Mouse (Mus musculus) forebrain, embryonic 11.5 days (tissue): ENCODE results near the gene Glb1. TPM values are rescaled to one million over a fixed set of nuclear protein-coding genes. Genes with fewer than 3 reads are reported as not detected.

Experiments
- ATAC-seq: fragments of 200-750 bp; cut with Nextera tagmentation; replicated peaks from 2 replicates; pipeline ENCODE4 v1.8.0; 2017; ENCODE audit warnings: moderate TSS enrichment; ENCODE audit not compliant: low FRiP score
- DNase-seq: peaks from one replicate; pipeline ENCODE4 v3.0.0-alpha.2; 2017; ENCODE audit warnings: low spot score
- H3K27ac ChIP-seq: fragments of 300-500 bp; sonication (generic); 2 replicates; pipeline ENCODE4 v1.5.1; 2014; ENCODE audit warnings: low read depth, low read length
- H3K27me3 ChIP-seq: fragments of 300-500 bp; sonication (generic); 2 replicates; pipeline ENCODE4 v1.6.1; 2014; ENCODE audit warnings: mild to moderate bottlenecking, low read length, mixed read lengths; ENCODE audit not compliant: control insufficient read depth, insufficient read depth
- H3K36me3 ChIP-seq: fragments of 300-500 bp; sonication (generic); 2 replicates; pipeline ENCODE4 v1.6.1; 2014; ENCODE audit warnings: mild to moderate bottlenecking, low read length, moderate library complexity, mixed read lengths; ENCODE audit not compliant: control insufficient read depth, insufficient read depth
- H3K4me1 ChIP-seq: fragments of 300-500 bp; sonication (generic); replicated peaks from 2 replicates; pipeline ENCODE4 v1.6.1; 2014; ENCODE audit warnings: low read length, mixed read lengths; ENCODE audit not compliant: control insufficient read depth, insufficient read depth
- H3K4me2 ChIP-seq: fragments of 300-500 bp; sonication (generic); 2 replicates; pipeline ENCODE4 v1.6.1; 2014; ENCODE audit warnings: low read depth, mild to moderate bottlenecking, low read length, moderate library complexity, mixed read lengths; ENCODE audit not compliant: severe bottlenecking
- H3K4me3 ChIP-seq: fragments of 300-500 bp; sonication (generic); 2 replicates; pipeline ENCODE4 v1.5.1; 2014; ENCODE audit warnings: low read depth, low read length
- H3K9ac ChIP-seq: fragments of 300-500 bp; sonication (generic); 2 replicates; pipeline ENCODE4 v1.6.1; 2014; ENCODE audit warnings: low read length
- H3K9me3 ChIP-seq: fragments of 300-500 bp; sonication (generic); 2 replicates; pipeline ENCODE4 v1.6.1; 2016; ENCODE audit warnings: low read length, mixed read lengths; ENCODE audit not compliant: control insufficient read depth
- WGBS: fragments of 180-500 bp; shearing (Covaris S2); extraction: QIAGEN DNeasy Blood & Tissue Kit; methylation state at CpG from one replicate; pipeline ENCODE4 v1.1.7; 2014; 5-methylcytosine and 5-hydroxymethylcytosine counted together
- polyA plus RNA-seq: library from polyadenylated mRNA; unstranded; fragments of >200 nt; fragmentation: Nextera tagmentation; extraction: Ambion mirVana; gene quantifications from 2 replicates; pipeline ENCODE4 v1.2.1, GENCODE M21; 2014

Gene Glb1
- polyA plus RNA-seq, 1 experiment from 2014 or later = 21.6 TPM

- ATAC-seq = no peak
These were observed 20.2 kb downstream of the Glb1 start for GRCm38 (mm10) chr9:114421045-114421444.

GRCm38 (mm10) chr9:114421797-114422196 lies 20.9 kb downstream of the Glb1 start:
- Histone ChIP-seq H3K27ac (no peak overlapping the region), H3K36me3 (peaks cover 3% of the 10 kb centered on the region; the same call in 1 of the 2 replicates), H3K9me3 (peaks cover 4% of the 10 kb centered on the region; the same call in 1 of the 2 replicates), H3K4me3 (no peak overlapping the region), H3K4me2 (no peak overlapping the region), H3K9ac (no peak overlapping the region), H3K4me1 (no peaks in the 10 kb centered on the region), H3K27me3 (no peaks in the 10 kb centered on the region)
- no peak for ATAC-seq
- DNase-seq = no peak
- WGBS = 95% methylated on average over 7 of the region's 7 CpGs

More at GRCm38 (mm10) chr9:114421045-114421444, 20.2 kb downstream of the Glb1 start:
- H3K4me3 ChIP-seq = no peak overlapping the region
- 77% methylated on average over 3 of the region's 3 CpGs for WGBS
- peaks cover 3% of the 10 kb centered on the region; the same call in 1 of the 2 replicates for H3K36me3 ChIP-seq
- no peak for DNase-seq
- peaks cover 4% of the 10 kb centered on the region; the same call in 1 of the 2 replicates for H3K9me3 ChIP-seq
- no peak overlapping the region for H3K4me2 ChIP-seq
- no peak overlapping the region for H3K27ac ChIP-seq
- H3K9ac ChIP-seq = no peak overlapping the region
- H3K27me3 ChIP-seq = no peaks in the 10 kb centered on the region
- H3K4me1 ChIP-seq = no peaks in the 10 kb centered on the region

GRCm38 (mm10) chr9:114425576-114425975 lies 24.7 kb downstream of the Glb1 start:
- 94% methylated on average over 5 of the region's 5 CpGs for WGBS
- Histone ChIP-seq H3K36me3 (peaks cover 3% of the 10 kb centered on the region; the same call in 1 of the 2 replicates), H3K4me3 (no peak overlapping the region), H3K4me2 (no peak overlapping the region), H3K4me1 (no peaks in the 10 kb centered on the region), H3K9me3 (peaks cover 4% of the 10 kb centered on the region; the same call in 1 of the 2 replicates), H3K27me3 (no peaks in the 10 kb centered on the region), H3K9ac (no peak overlapping the region), H3K27ac (no peak overlapping the region)
- ATAC-seq (no peak), DNase-seq (no peak)

GRCm38 (mm10) chr9:114426201-114426600 lies 25.3 kb downstream of the Glb1 start:
- H3K9me3 ChIP-seq = peaks cover 4% of the 10 kb centered on the region; the same call in 1 of the 2 replicates
- WGBS = 90% methylated on average over 5 of the region's 5 CpGs
- DNase-seq = no peak
- H3K4me2 ChIP-seq = no peak overlapping the region
- no peaks in the 10 kb centered on the region for H3K4me1 ChIP-seq
- no peaks in the 10 kb centered on the region for H3K27me3 ChIP-seq
- H3K9ac ChIP-seq = no peak overlapping the region
- H3K27ac ChIP-seq = no peak overlapping the region
- H3K4me3 ChIP-seq = no peak overlapping the region
- ATAC-seq = no peak
- peaks cover 3% of the 10 kb centered on the region; the same call in 1 of the 2 replicates for H3K36me3 ChIP-seq

- 93% methylated on average over 8 of the region's 8 CpGs for WGBS
- Histone ChIP-seq H3K9me3 (peaks cover 4% of the 10 kb centered on the region; the same call in 1 of the 2 replicates), H3K4me1 (no peaks in the 10 kb centered on the region), H3K4me2 (no peak overlapping the region), H3K27me3 (no peaks in the 10 kb centered on the region), H3K36me3 (peaks cover 3% of the 10 kb centered on the region; the same call in 1 of the 2 replicates), H3K4me3 (no peak overlapping the region), H3K9ac (no peak overlapping the region), H3K27ac (no peak overlapping the region)
- no peak for DNase-seq
- no peak for ATAC-seq
These were observed 26.5 kb downstream of the Glb1 start for GRCm38 (mm10) chr9:114427425-114427824.

- no peaks in the 10 kb centered on the region for H3K4me1 ChIP-seq
- peaks cover 3% of the 10 kb centered on the region; the same call in 1 of the 2 replicates for H3K36me3 ChIP-seq
- ATAC-seq (no peak), DNase-seq (no peak)
- H3K9ac ChIP-seq = no peak overlapping the region
- H3K9me3 ChIP-seq = peaks cover 4% of the 10 kb centered on the region; the same call in 1 of the 2 replicates
- H3K27me3 ChIP-seq = no peaks in the 10 kb centered on the region
- H3K27ac ChIP-seq = no peak overlapping the region
- H3K4me3 ChIP-seq = no peak overlapping the region
- 90% methylated on average over 12 of the region's 12 CpGs for WGBS
- H3K4me2 ChIP-seq = no peak overlapping the region
These were observed 27.4 kb downstream of the Glb1 start for GRCm38 (mm10) chr9:114428103-114428834.

- Histone ChIP-seq H3K9me3 (peaks cover 4% of the 10 kb centered on the region; the same call in 1 of the 2 replicates), H3K36me3 (no peaks in the 10 kb centered on the region), H3K4me1 (no peaks in the 10 kb centered on the region), H3K27me3 (no peaks in the 10 kb centered on the region), H3K27ac (no peak overlapping the region), H3K4me2 (no peak overlapping the region), H3K4me3 (no peak overlapping the region), H3K9ac (no peak overlapping the region)
- 79% methylated on average over 2 of the region's 2 CpGs for WGBS
- DNase-seq = no peak
- no peak for ATAC-seq
These were observed 34.8 kb downstream of the Glb1 start for GRCm38 (mm10) chr9:114435668-114436067.

- no peak for ATAC-seq
- H3K4me1 ChIP-seq = no peaks in the 10 kb centered on the region
- H3K9me3 ChIP-seq = peaks cover 4% of the 10 kb centered on the region; the same call in 1 of the 2 replicates
- no peak for DNase-seq
- H3K4me3 ChIP-seq = no peak overlapping the region
- no peak overlapping the region for H3K27ac ChIP-seq
- 87% methylated on average over 10 of the region's 10 CpGs for WGBS
- no peaks in the 10 kb centered on the region for H3K36me3 ChIP-seq
- no peak overlapping the region; the same call in 1 of the 2 replicates for H3K9ac ChIP-seq
- H3K4me2 ChIP-seq = no peak overlapping the region
- H3K27me3 ChIP-seq = no peaks in the 10 kb centered on the region
These were observed 39.7 kb downstream of the Glb1 start for GRCm38 (mm10) chr9:114440548-114440947.
